Mouse (Mus musculus) liver, embryonic 14.5 days (tissue): ENCODE results near the gene Cd2bp2.

Experiments
- CTCF ChIP-seq: IDR thresholded peaks from 2 replicates; pipeline ENCODE4 v1.5.1; 2016; ENCODE audit warnings: antibody characterized with exemption, low read depth, control low read depth
- EP300 ChIP-seq: IDR thresholded peaks from 2 replicates; pipeline ENCODE4 v1.6.1; 2016; ENCODE audit warnings: antibody characterized with exemption, low read depth

- TF ChIP-seq CTCF (no peak), EP300 (no peak)
These were observed 51.4 kb downstream of the Cd2bp2 start for GRCm38 (mm10) chr7:127144412-127144811.
